Mouse (Mus musculus) right cerebral cortex, postnatal 36 days (tissue): ENCODE measurements at regions not wholly inside any gene's neighbourhood (a gene's known extent, or its start where the extent isn't known, plus 50 kb on each side); places are given as distances from the start of the nearest gene placed in this dataset.

Source experiments
- DNase-seq, 2 experiments: peaks; one replicate each; pipeline ENCODE4 v3.0.0; 2022; ENCODE audit warnings: low spot score in 2 of 2, mixed read lengths in 1 of 2

DNA sequence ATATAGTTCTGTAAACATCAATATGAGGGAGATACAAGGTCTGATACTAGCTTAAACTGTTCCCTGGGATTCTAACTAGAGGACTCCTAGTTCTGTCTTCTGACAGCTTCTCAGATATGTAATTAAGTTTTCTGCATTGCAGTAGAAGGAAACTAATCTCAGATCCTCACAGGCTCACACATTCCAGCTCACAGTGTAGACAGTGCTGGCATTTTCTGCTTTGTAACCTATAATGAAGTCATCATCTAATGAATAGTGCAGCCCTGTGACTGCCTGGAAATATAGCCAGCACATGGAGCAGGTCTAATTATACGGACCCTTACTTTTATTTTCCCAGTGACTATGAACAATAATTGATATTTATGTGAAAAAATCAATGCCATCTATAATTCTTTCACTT is 331.2 kb upstream of the Celf2 start:
- no peak for DNase-seq

DNA sequence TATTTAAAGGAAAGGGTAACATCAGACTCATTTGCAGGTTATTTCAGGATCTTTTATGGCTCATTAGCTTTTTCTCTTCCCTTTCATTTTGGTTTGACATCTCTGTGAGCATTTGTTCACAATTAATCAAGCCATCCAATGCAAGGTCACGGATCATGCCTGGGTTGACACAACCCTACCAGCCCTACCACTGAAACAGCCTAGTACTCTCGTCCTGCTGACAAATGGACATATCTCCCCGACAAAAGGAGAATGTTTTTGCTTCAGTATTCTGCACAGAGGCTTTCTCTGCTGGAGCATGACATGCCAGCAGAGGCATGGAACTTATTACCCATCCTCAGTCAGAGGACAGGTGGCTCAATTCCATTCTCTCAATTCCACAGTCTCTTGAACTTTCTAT is 328.5 kb upstream of the Celf2 start:
- DNase-seq, result no peak

DNA sequence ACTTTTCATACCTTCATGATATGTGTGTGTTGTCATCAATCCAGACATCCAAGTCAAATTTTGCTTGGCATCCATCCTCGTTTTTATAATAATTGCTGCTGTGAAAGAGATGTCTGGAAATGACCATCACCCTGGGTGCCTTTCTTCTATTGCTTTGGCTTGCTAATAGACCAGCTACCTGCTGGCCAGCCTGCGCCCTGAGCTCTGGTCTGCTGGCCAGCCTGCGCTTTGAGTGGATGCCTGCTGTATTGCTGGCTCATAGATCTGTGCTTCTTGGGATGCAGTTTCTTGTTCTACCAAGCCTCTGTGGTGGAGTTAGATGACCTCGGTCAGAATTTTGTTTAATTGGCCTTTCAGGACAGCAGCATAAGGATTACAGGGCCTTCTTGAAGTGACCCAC is 321.9 kb upstream of the Celf2 start:
- no peak for DNase-seq

DNA sequence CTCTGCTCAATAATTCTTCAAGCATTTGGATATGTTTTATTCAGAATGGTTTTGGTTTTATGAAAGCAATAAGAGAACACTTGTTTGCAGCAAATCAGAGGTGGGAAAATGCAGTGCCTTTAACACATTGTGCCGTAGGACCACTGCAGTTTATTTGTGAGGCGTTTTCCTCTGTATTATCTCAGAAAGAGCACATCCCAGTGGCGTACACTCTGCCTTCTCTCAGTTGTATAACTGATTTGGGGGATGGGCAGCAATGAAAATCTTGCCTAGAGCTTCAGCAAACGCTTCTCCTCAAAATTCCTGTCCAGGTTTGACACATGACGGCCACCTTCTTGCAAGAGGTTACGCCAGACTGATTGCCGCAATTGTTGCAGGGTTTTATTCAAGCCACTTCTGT is 316.9 kb upstream of the Celf2 start:
- DNase-seq, result no peak

DNA sequence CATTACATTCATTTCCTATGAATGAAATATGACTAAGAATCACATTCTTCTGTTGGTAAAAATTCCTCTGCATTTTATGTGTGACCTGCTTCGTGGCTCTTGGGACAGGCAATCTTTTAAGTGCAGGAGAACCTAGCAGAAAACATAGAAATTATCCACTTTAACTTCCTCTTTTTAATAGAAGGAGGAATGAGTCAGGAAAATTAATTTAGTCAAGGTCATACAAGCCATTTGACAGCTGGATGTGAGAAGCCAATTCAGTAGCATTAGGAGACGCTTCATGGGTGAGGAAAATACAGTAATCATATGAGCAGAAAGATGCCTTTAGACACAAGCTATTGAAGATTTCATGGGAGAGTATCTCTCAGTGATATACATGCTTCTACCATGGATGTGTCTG is 287.1 kb upstream of the Celf2 start:
- DNase-seq, result no peak

DNA sequence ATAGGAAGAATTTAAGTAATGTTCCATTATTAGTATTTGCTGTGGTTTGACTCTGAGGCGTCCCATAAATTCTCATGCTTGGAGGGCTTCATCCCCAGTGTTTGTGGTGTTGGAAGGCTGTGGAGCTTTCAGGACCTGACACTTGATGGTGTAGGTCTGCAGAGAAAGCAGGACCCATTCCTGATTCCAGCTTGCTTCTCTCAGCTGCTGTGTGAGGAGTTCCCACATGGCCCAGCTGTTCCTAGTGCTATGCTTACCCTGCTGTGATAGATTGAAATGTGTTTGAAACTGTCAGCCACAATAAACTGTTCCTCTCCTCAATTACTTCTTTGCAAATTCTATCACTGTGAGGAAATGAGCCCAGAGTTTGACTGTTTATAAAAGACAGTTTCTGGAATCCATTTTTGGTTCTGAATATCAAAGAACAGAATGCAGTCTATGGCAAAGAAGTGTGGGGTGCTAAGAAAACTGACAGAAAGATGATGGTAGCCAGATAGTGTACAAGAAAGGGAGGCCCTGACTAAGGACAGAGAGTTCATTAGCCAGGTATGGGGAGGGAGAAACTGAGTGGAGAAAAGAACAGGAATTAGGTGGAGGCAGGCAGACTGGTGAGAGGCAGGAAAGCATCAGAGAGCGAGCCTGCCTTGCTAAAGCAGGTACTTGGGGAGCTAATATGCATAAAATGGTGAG is 283.2 kb upstream of the Celf2 start:
- DNase-seq, result no peak

DNA sequence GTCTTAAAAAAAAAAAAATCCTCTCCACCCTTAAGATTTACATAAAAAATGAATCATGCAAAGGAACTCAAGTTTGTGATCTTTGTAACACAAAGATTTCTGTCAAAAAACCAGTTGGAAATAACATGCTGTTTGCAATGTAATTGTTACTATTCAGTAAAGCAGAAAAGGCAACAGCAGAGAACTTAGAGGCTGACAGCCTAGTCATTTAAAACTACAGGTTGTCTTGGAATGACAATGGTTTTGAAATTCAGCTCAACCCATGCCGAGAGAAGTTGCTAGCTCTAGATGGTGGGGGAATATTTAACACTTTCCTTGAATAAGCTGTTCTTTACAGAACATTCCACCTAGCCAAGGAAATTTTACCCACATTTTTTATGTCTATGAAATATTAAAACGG is 269.2 kb upstream of the Celf2 start:
- no peak for DNase-seq

DNA sequence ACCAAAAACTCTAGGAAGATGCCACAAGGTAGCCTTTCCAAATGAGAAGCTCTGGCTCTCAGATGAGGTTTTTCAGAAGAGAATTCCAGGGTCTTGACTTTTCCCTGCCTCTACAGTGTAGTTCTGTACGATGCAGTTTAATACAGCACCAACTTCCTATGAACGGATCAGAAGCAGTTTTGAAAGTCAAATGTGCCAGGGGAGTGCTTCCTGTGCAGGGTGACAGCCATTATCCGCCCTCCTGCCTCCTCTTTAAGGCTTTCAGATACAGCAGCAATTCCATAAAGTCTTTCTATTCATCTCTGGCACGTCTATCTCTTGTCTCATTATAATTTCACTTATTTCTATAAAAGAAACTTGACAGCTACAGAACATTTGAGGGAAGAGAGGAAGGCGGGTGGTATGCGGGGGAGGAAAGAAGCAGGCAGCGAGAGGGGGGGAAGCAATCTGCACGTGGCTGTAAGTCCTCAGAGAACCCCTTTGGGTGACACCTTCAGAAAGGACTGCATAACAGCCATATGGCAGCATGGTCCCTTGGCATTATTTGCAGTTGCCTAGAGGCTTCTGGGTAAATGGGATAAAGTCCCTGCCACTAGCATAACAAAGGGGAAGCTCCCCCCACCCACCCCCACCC is 224.9 kb upstream of the Celf2 start:
- DNase-seq, result peak; percentile 77 to 91

DNA sequence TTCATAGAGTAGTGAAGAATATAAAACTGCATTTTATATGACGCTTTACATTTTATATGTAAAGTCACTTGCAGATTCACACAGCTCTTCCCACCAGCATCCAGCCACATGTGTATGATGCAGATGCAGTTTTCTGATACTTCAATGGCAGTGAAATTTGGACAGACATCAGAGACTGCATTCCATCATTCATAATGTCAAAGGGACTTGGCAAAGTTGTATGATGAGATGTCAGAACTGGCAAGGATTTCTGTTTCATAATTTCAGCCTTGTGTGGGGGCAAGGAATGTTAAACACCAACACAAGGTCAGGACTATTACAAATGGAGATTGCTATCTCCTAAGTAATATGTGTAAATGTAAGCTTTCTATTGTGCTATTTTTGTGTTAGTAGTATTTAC is 221.6 kb upstream of the Celf2 start:
- DNase-seq, result no peak

DNA sequence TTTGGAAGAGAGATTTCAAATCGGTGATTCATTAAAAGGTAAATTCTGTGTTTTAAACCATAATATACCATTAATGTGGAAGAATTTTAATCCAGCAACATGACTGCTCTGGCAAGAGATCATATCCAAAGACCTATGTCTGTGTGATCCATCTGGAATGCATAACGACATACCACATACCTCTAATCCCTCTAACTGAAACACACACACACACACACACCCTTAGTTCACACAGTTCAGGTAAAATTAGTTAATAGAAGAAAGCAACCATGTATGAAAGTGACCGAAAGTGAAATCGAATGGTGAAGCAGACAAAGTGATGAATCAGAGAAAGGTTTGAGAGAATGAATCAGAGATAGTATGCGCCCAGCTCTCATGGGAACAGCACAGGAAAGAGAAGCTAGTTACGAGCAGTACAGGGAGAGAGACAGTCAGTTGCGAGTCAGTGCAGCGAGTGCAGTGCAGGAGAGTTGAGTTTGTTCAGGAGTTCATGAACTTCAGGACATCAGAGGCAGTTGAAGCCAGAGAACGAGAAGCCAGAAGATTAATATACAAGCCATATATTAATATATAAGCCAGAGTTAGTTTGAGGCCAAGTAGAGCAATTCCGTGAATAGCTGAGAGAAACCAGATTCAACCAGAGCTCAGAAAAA is 213.0 kb upstream of the Celf2 start:
- no peak for DNase-seq

DNA sequence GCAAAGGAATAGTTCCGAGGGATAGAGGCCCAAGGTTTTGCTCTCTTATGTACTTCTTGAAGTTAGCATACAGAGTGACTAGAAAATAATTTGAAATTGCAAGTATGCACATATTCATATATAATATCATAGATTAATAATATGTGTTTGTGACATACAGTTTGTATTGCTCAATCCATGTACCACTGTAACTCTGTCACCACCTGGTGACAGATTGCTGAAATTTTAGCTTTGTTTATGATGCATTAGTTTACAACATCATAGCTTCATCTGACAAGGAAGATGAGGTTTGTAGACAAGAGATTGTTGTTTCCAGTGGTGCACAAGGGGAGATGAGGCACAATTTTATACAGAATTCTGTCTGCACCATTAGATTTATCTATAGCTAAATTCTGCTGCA is 201.7 kb upstream of the Celf2 start:
- DNase-seq, result no peak

DNA sequence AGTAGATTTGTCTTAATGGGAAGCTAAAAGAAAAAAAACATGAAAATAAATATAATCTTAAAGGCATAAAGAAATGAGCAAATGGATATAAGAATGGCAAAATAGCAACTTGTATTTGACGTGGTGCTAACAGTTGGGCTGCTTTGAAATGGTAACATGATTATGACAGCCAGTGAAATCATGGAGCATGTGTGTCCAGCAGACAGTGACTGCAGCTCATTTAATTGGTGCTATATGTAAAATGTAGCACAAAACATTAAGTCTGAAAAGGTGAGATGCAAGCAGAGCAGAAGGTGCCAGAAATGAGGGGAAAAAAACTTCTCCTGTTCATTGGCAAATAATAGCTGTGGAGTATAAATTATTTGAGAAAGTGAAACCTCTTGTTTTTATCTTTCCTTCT is 201.1 kb upstream of the Celf2 start:
- DNase-seq, result no peak

DNA sequence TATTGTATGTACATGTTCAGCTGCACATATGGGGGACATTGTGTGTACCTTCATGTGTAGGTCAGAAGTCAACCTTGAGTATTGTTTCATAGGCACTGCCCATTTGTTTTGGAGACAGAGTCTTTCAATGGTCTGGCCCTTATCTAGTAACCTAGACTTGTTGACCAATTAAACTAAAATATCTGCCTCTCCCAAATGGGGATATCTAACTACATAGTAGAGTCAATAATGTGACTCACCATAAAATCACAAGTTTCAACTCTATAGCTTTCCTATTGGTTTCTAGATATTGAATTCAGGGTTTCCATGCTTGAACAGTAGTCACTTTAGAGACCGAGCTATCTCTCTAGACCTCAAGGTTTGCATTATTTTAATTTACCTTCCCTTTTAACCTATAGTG is 174.0 kb upstream of the Celf2 start:
- no peak for DNase-seq

DNA sequence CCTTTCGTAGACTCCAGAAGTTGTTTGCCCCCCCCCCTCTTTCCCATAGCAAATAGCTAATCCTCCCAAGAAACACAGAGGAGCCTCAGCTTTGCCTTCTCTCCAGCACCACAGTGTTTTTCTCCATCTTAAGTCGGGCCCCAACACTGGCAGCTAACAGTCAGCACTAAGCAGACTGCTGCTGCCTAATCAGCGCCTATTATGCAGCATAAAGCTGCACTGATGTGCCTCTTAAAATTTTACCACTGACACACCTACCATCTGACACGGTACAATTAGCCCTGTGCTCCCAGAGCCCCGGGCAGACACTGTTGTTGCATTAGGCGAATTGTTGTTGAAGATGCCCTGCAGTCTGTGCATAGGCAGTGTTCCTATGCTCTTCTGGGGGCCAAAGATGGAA is 131.5 kb upstream of the Celf2 start:
- DNase-seq, result no peak

DNA sequence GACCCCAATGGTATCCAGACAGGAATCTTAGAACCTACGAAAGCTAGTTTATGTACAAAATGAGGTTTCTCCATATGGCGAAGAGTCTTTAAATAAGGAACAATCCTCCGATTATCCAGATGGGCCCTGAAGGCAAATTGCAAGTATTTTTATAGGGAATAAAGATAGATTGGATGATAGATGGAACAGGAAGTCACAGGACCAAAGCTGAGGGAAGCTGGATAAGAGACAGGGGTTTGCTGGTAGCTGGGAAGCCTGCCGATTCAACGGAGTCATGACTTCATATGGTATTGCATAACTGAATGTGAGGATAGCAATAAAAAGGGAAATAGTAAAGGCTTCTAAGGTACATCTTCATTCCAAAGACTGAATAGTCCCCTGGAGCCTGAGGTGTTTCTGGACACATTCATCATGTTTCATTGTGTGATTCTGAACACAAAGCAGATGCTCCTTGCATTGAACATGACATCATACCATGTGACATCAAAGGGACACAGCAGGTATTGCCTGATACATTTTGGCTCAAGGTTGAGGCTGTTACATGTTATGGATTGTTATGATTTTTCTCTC is 113.4 kb upstream of the Celf2 start:
- peak in 1 of 2 experiments; percentile 9 for DNase-seq

DNA sequence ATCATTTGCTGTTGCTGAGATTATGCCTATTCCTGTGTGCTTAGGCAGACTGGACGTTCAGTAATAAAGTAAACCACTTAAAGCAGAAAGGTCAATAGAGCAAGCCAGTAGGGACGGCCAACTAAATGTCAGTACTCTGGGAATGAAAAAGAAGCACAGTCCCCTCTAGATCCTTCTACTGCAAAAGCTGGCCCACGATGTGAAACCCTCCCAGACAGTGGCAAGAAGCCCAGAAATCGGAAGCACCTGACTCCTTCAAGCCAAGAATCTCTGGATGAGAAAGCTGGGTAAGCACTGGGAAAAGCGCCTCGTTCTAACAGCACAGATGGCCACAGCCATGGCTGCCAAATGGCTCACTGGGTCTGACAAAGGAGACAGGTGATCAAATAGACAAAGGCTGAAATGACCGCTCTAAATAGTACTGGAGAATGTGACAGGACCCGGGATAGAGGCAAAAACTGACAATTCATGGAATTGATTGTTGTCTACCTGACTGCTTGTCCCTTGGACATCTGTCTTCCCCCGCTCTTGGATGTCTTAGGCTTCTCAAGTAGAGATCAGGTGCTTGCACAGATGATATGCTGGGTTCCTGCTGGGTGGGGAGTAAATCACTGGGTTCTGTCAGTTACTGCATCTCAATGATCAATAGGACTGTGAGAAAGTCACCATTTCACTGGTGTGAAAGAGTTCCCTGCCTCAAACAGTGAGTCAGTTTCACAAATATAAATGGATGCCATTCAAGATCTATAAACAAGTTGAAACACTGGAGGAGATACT is 110.7 kb upstream of the Celf2 start:
- DNase-seq, result peak; percentile 66 to 75

DNA sequence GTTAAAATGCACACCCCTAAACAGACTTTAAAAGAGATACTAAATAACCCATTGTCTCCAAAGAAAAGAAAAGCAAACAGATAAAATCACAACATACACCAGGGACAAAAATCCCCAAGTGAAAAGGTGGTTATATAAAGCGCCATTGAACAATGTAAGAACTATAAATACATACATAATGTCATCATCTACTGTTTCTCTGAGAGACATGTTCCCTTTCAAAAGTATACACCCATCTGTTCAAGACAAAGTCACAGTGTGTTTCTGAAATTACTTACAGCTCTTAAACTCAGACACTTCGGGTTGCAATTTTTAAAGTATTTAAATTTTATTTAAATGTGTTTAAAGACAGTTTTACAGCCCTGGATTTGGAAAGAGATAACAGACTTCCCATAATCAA is 68.8 kb upstream of the Celf2 start:
- DNase-seq, result peak in 1 of 2 experiments; percentile 2
